Mouse (Mus musculus) embryonic facial prominence, embryonic 15.5 days (tissue): ENCODE data around the gene Slc30a6. TPM values are rescaled to one million over a fixed set of nuclear protein-coding genes. Genes with fewer than 3 reads are reported as not detected.

Source experiments
- ATAC-seq: fragments of 200-750 bp; cut with Nextera tagmentation; 2 replicates; pipeline ENCODE4 v1.8.0; 2017; ENCODE audit warnings: low read depth, moderate TSS enrichment; ENCODE audit not compliant: insufficient number of reproducible peaks, low FRiP score, low TSS enrichment
- H3K27ac ChIP-seq: fragments of 300-500 bp; sonication (generic); replicated peaks from 2 replicates; pipeline ENCODE4 v1.5.1; 2015; ENCODE audit warnings: mild to moderate bottlenecking, inconsistent platforms
- H3K27me3 ChIP-seq: fragments of 300-500 bp; sonication (generic); 2 replicates; pipeline ENCODE4 v1.6.1; 2015; ENCODE audit warnings: inconsistent platforms
- H3K36me3 ChIP-seq: fragments of 300-500 bp; sonication (generic); 2 replicates; pipeline ENCODE4 v1.6.1; 2015; ENCODE audit warnings: mild to moderate bottlenecking, inconsistent platforms
- H3K4me1 ChIP-seq: fragments of 300-500 bp; sonication (generic); 2 replicates; pipeline ENCODE4 v1.6.1; 2015; ENCODE audit warnings: inconsistent platforms
- H3K4me2 ChIP-seq: fragments of 300-500 bp; sonication (generic); replicated peaks from 2 replicates; pipeline ENCODE4 v1.6.1; 2015; ENCODE audit warnings: mild to moderate bottlenecking, inconsistent platforms
- H3K4me3 ChIP-seq: fragments of 300-500 bp; sonication (generic); replicated peaks from 2 replicates; pipeline ENCODE4 v1.5.1; 2015; ENCODE audit warnings: mild to moderate bottlenecking, inconsistent platforms
- H3K9ac ChIP-seq: fragments of 300-500 bp; sonication (generic); 2 replicates; pipeline ENCODE4 v1.6.1; 2015; ENCODE audit warnings: inconsistent platforms
- H3K9me3 ChIP-seq: fragments of 300-500 bp; sonication (generic); replicated peaks from 2 replicates; pipeline ENCODE4 v1.6.1; 2016; ENCODE audit warnings: inconsistent platforms
- WGBS: fragments of 180-500 bp; shearing (Covaris S2); methylation state at CpG from one replicate; pipeline ENCODE4 v1.1.7; 2015; 5-methylcytosine and 5-hydroxymethylcytosine counted together
- polyA plus RNA-seq: library from polyadenylated mRNA; unstranded; fragments of >200 nt; fragmentation: Nextera tagmentation; extraction: Ambion mirVana; gene quantifications from 2 replicates; pipeline ENCODE4 v1.2.1, GENCODE M21; 2015

The Slc30a6 gene
- polyA plus RNA-seq, result 38.9 and 40.9 TPM in 2 replicates

GRCm38 (mm10) chr17:74395383-74396065 is at the start of gene Slc30a6:
Gene Slc30a6 (plus strand): TSS chr17:74395608.
- ATAC-seq, result peak; percentile 99
- Histone ChIP-seq H3K9me3 (no peaks in the 10 kb centered on the region), H3K27ac (peak within 1 kb of the TSS; percentile 94), H3K36me3 (no peaks in the 10 kb centered on the region), H3K27me3 (no peaks in the 10 kb centered on the region), H3K9ac (peak within 1 kb of the TSS; percentile 91), H3K4me3 (peak within 1 kb of the TSS; percentile 95), H3K4me2 (peak within 1 kb of the TSS; percentile 61), H3K4me1 (peaks cover 8% of the 10 kb centered on the region)
- under 1% methylated on average over 41 of the region's 41 CpGs for WGBS

GRCm38 (mm10) chr17:74363592-74363991 is 31.8 kb upstream of the Slc30a6 start:
- ATAC-seq, result no peak
- Histone ChIP-seq H3K27me3 (no peaks in the 10 kb centered on the region), H3K4me2 (no peak overlapping the region), H3K9me3 (no peaks in the 10 kb centered on the region), H3K4me3 (no peak overlapping the region), H3K4me1 (no peaks in the 10 kb centered on the region), H3K36me3 (peaks cover 37% of the 10 kb centered on the region), H3K9ac (no peak overlapping the region), H3K27ac (no peak overlapping the region)
- 77% methylated on average over 1 of the region's 1 CpGs for WGBS

GRCm38 (mm10) chr17:74376916-74377315 is 18.5 kb upstream of the Slc30a6 start:
- Histone ChIP-seq H3K9ac (no peak overlapping the region), H3K36me3 (peaks cover 53% of the 10 kb centered on the region), H3K9me3 (no peaks in the 10 kb centered on the region), H3K27ac (no peak overlapping the region), H3K4me2 (no peak overlapping the region), H3K4me1 (no peaks in the 10 kb centered on the region), H3K27me3 (no peaks in the 10 kb centered on the region), H3K4me3 (no peak overlapping the region)
- WGBS, result 76% methylated on average over 1 of the region's 1 CpGs
- ATAC-seq, result no peak

- Histone ChIP-seq H3K9me3 (no peaks in the 10 kb centered on the region), H3K27ac (no peak overlapping the region), H3K4me1 (no peaks in the 10 kb centered on the region), H3K27me3 (no peaks in the 10 kb centered on the region), H3K4me2 (no peak overlapping the region), H3K4me3 (no peak overlapping the region), H3K9ac (no peak overlapping the region), H3K36me3 (peaks cover 54% of the 10 kb centered on the region)
- no peak for ATAC-seq
Measured at GRCm38 (mm10) chr17:74386657-74387056, 8.8 kb upstream of the Slc30a6 start.

- no peaks in the 10 kb centered on the region for H3K4me1 ChIP-seq
- peaks cover 26% of the 10 kb centered on the region for H3K36me3 ChIP-seq
- H3K27ac ChIP-seq, result no peak overlapping the region
- no peak overlapping the region for H3K4me2 ChIP-seq
- no peak overlapping the region for H3K9ac ChIP-seq
- no peaks in the 10 kb centered on the region for H3K9me3 ChIP-seq
- 81% methylated on average over 3 of the region's 3 CpGs for WGBS
- no peak for ATAC-seq
- no peak overlapping the region for H3K4me3 ChIP-seq
- no peaks in the 10 kb centered on the region for H3K27me3 ChIP-seq
Measured at GRCm38 (mm10) chr17:74389847-74390246, 5.6 kb upstream of the Slc30a6 start.

GRCm38 (mm10) chr17:74394381-74394780 is 1.0 kb upstream of the Slc30a6 start:
- Histone ChIP-seq H3K4me2 (no peak overlapping the region), H3K27me3 (no peaks in the 10 kb centered on the region), H3K9me3 (no peaks in the 10 kb centered on the region), H3K27ac (no peak overlapping the region), H3K9ac (no peak overlapping the region), H3K36me3 (no peaks in the 10 kb centered on the region), H3K4me1 (peaks cover 8% of the 10 kb centered on the region), H3K4me3 (peak overlapping the region; percentile 95; the same call in 1 of the 2 replicates)
- no peak for ATAC-seq
- WGBS, result 78% methylated on average over 2 of the region's 2 CpGs

- H3K27ac ChIP-seq, result peak overlapping the region; percentile 73
- peak overlapping the region; percentile 95 for H3K4me3 ChIP-seq
- ATAC-seq, result 0 out of 2 replicates have a peak, but pooled peaks have one; percentile 24
- H3K36me3 ChIP-seq, result no peaks in the 10 kb centered on the region
- peak overlapping the region; percentile 61 for H3K4me2 ChIP-seq
- H3K9me3 ChIP-seq, result no peaks in the 10 kb centered on the region
- 0 out of 2 replicates have a peak overlapping the region, but pooled peaks have one; percentile 26 for H3K9ac ChIP-seq
- H3K4me1 ChIP-seq, result peaks cover 8% of the 10 kb centered on the region
- H3K27me3 ChIP-seq, result no peaks in the 10 kb centered on the region
- 26% methylated on average over 16 of the region's 16 CpGs for WGBS
Measured at GRCm38 (mm10) chr17:74394855-74395254, 553 bp upstream of the Slc30a6 start.

- Histone ChIP-seq H3K4me2 (peak overlapping the region; percentile 61), H3K36me3 (peaks cover 4% of the 10 kb centered on the region; the same call in 1 of the 2 replicates), H3K9me3 (no peaks in the 10 kb centered on the region), H3K4me3 (peak overlapping the region; percentile 95; the same call in 1 of the 2 replicates), H3K9ac (no peak overlapping the region), H3K27ac (no peak overlapping the region), H3K27me3 (no peaks in the 10 kb centered on the region), H3K4me1 (peaks cover 8% of the 10 kb centered on the region)
- no peak for ATAC-seq
- 72% methylated on average over 4 of the region's 4 CpGs for WGBS
Measured at GRCm38 (mm10) chr17:74396766-74397165, 1.4 kb downstream of the Slc30a6 start.

GRCm38 (mm10) chr17:74397173-74397572 is 1.8 kb downstream of the Slc30a6 start:
- H3K4me1 ChIP-seq, result peaks cover 8% of the 10 kb centered on the region
- H3K27me3 ChIP-seq, result no peaks in the 10 kb centered on the region
- WGBS, result 79% methylated on average over 2 of the region's 2 CpGs
- ATAC-seq, result no peak
- peaks cover 8% of the 10 kb centered on the region; the same call in 1 of the 2 replicates for H3K36me3 ChIP-seq
- no peaks in the 10 kb centered on the region for H3K9me3 ChIP-seq
- H3K4me2 ChIP-seq, result no peak overlapping the region
- no peak overlapping the region for H3K27ac ChIP-seq
- H3K4me3 ChIP-seq, result no peak overlapping the region
- H3K9ac ChIP-seq, result no peak overlapping the region

- H3K27me3 ChIP-seq, result no peaks in the 10 kb centered on the region
- H3K4me2 ChIP-seq, result no peak overlapping the region
- H3K9ac ChIP-seq, result no peak overlapping the region
- WGBS, result 92% methylated on average over 12 of the region's 12 CpGs
- H3K4me1 ChIP-seq, result no peaks in the 10 kb centered on the region
- H3K36me3 ChIP-seq, result peaks cover 52% of the 10 kb centered on the region
- no peaks in the 10 kb centered on the region for H3K9me3 ChIP-seq
- H3K27ac ChIP-seq, result no peak overlapping the region
- no peak overlapping the region for H3K4me3 ChIP-seq
- ATAC-seq, result no peak
Measured at GRCm38 (mm10) chr17:74402486-74403222, 7.2 kb downstream of the Slc30a6 start.

- no peaks in the 10 kb centered on the region for H3K9me3 ChIP-seq
- no peak overlapping the region for H3K4me3 ChIP-seq
- H3K4me2 ChIP-seq, result no peak overlapping the region
- ATAC-seq, result no peak
- no peaks in the 10 kb centered on the region for H3K27me3 ChIP-seq
- WGBS, result 84% methylated on average over 8 of the region's 8 CpGs
- H3K36me3 ChIP-seq, result peaks cover 66% of the 10 kb centered on the region
- H3K4me1 ChIP-seq, result no peaks in the 10 kb centered on the region
- no peak overlapping the region for H3K9ac ChIP-seq
- H3K27ac ChIP-seq, result no peak overlapping the region
Measured at GRCm38 (mm10) chr17:74406487-74406886, 11.1 kb downstream of the Slc30a6 start.
